Mouse (Mus musculus): ENCODE results near the gene Zdhhc1.

- TF ChIP-seq GATA1 (IDR thresholded peaks at IDR 0.05; ENCODE audit: low read length) (no peak), TAL1 (IDR thresholded peaks at IDR 0.05; ENCODE audit: low read length) (no peak)
Observed at GRCm38 (mm10) chr8:105484030-105484368, 12.7 kb downstream of the Zdhhc1 start.

Data from erythroblast, embryonic 14.5 days (primary cell).